Comparison of ENCODE assay signal across 13 mouse cellular contexts in genomic region chr6:94541133-94541532, GRCm38 (mm10).
"Had no signal": no experiment of that assay in that cellular context is flagged by ENCODE, and none has a peak within 500 bp of the region (broad histone marks: within the 10 kb centered on the region; RNA-seq: fewer than 3 reads in every experiment).

No protein-coding gene starts in this region.

- H3K4me3 ChIP-seq: left cerebral cortex, adult 2 months; limb, embryonic 15.5 days; liver, embryonic 12.5 days; lung, embryonic 15.5 days; neural tube, embryonic 13.5 days had no signal

- H3K4me2 ChIP-seq: limb, embryonic 15.5 days; liver, embryonic 12.5 days; lung, embryonic 15.5 days; neural tube, embryonic 13.5 days had no signal

- DNase-seq: kidney, adult 11 months; kidney, adult 9 months; kidney, postnatal 10 days; retina, postnatal 1 day; right cerebral cortex, postnatal 14 days; thymus, adult 2 months; thymus, postnatal 25 days had no signal

- ATAC-seq: liver, embryonic 12.5 days; midbrain, embryonic 16.5 days had no signal

- H3K9me3 ChIP-seq: limb, embryonic 15.5 days; liver, embryonic 12.5 days; lung, embryonic 15.5 days; neural tube, embryonic 13.5 days had no signal

- H3K27ac ChIP-seq: left cerebral cortex, adult 2 months; limb, embryonic 15.5 days; liver, embryonic 12.5 days; lung, embryonic 15.5 days; neural tube, embryonic 13.5 days had no signal

- H3K9ac ChIP-seq: limb, embryonic 15.5 days; liver, embryonic 12.5 days; lung, embryonic 15.5 days; neural tube, embryonic 13.5 days had no signal

- H3K4me1 ChIP-seq: liver, embryonic 12.5 days; lung, embryonic 15.5 days had no signal

- H3K36me3 ChIP-seq: limb, embryonic 15.5 days; liver, embryonic 12.5 days; lung, embryonic 15.5 days; neural tube, embryonic 13.5 days had no signal

- H3K27me3 ChIP-seq: limb, embryonic 15.5 days; liver, embryonic 12.5 days; lung, embryonic 15.5 days; neural tube, embryonic 13.5 days had no signal
